Mouse (Mus musculus): Measurements from ENCODE around the gene Fads3.

Gene Fads3

DNA sequence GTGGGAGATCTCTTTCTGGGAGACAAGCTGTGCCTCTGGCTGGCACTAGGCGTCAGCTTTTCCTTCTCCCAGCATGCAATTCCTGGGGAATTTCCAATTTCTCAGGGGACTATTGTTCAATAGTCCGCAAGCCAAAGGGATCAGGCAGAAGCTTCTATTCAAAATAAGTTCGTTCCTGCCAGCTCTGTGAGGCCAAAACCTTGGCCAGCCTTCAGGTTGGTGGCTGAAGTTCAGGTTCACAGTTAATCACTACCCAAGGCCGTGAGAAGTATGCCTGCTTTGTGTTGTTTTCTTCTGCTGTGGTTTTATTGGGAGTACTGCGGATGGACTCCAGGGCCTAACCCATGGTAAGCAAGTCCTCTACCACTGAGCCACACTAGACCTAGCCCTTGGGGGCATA, 29.8 kb downstream of the Fads3 start:
- no peak for DNase-seq

DNA sequence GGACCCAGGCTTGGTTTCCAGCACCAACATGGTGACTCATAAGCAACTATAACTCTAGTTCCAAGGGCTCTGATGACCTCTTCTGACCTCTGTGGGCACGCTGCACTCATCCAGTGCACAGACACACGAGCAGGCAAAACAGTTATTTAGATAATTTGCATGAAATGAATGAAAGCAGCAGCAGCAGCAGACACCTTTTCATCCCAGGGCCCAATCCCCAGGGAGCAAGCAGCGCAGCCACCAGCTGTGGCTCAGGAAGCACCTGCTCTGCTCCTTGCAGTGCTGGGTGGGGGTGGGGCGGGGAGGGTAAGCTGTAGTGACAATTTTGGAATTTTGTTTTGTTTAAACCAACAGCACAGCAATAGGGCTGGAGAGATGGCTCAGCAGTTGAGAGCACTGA, 30.5 kb downstream of the Fads3 start:
- no peak for DNase-seq

DNA sequence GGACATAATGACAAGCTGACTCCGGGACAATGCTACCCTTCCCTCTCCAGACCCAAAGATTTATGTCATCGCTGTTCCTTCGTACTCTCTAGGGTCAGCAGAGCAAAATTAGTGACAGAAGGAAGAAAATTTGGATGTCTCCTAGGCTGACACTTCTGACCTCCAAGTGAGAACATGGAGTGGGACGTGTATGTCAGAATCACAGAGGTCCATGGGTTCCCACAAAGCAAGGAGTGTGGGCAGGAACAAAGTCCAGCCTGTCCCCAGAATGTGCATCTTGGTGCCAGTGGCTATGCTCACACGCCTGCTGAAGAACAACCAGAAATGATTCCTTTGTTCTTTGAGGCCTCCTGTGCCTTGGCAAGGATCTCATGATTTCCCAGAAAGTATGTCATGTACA, 31.8 kb downstream of the Fads3 start:
- no peak for DNase-seq

DNA sequence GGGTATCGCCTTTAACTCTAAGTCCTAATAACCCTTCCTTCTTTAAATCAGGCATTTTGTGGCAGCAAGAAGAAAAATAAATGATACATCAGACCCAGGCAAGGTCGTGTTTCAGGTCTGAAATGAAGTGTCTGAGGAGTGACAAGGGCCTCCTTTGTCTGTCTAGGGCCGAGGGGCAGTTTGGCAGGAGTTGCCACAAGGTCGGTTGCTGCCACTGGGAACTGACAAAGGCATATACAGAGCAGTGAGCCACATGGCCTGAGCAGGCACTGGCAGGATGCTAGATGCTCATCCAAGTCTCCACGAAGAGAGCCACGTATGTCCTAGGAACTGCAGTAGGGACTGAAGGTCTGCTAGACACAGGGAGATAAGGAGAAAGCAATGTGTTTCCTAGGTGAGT, 37.0 kb downstream of the Fads3 start:
- no peak for DNase-seq

DNA sequence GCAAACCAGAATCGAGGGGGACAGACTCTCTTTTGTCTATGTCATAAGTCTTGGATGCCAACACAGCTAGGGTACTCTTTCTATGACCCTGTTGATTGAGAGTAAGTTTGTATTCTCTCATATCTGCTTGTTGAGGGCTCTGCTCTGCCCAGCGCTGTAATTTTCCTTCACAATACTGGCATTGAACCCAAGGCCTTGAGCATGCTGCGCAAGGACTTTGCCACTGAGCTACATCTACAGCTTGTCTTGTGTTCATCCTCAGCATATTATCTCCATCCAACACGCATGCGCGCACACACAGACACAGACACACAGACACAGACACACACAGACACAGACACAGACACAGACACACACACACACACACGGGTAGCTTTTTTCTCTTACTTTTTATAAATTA, 39.0 kb downstream of the Fads3 start:
- no peak for DNase-seq

DNA sequence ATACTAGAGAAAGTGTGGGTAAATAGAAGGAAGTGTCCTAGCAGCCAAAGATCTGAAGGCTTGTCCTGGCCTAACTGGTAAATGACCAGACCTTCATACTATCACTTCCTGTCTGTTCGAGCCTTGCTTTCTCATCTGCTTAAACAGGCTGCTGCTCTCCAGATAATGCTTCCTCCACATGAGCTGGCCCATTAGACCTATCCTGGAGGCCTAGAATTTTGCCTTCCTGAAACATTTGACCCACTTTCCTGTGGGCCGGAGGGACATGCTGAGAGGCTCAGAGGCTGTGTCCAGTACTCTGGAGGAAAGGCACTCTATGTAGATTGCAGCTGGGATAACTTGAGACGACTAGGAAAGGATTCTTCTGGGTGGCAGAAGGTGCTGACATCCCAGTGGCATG, 40.7 kb downstream of the Fads3 start:
- no peak for DNase-seq

DNA sequence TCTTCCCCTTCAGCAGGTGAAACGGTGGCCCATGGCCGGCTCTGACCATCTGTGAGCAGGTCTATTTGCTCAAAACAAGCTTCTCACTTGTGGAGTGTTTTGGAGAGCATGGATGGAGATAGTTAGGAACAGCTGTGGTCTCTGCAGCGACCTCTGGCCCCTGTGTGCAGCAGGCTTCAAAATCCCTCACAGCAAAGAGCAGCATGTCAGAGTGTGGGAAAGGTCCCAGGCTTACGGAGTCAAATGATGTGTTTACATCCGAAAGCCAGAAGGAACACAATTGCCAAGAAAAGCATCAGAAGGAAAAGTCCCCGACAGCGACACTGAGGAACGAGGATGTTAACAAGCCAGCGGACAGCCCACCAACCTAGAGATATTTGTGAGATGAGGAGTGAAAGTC, 44.1 kb downstream of the Fads3 start:
- no peak for DNase-seq

DNA sequence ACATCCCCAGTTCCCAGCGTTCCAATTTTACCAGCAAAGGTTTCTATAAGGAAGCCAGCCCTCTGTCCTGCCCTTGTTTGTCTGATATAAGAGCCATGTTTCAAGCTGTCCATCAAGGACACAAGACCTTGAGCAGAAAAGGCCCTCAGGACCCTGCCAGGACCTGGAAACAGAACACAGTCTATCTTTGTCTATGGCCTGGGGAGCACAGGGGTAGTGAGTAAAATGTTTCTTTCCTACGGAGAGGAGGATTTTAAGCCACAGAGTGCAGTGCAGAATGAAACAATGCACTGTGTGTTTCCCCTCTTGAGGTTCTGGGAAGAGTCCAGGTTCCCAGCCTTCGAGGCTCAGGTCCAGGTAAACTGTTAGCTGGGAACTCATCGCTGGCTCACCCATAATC, 45.6 kb downstream of the Fads3 start:
- DNase-seq: no peak

DNA sequence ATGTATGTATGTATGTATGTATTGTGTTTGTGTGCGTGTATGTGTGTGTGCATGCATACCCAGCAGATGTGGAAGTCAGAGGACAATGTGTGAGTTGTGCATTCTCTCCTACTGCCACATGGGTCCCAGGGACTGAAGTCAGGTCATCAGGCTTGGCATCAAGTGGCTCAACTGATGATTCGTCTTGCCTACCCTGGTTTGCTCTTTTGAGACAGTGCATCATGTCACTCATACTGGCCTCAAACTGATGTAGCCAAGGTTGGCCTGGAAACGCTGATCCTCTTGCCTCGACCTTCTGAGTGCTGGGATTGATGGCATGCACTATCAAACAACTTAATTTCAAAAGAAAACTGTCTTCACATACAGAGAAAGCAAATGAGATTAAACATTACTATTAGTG, 52.5 kb downstream of the Fads3 start:
- DNase-seq: no peak

DNA sequence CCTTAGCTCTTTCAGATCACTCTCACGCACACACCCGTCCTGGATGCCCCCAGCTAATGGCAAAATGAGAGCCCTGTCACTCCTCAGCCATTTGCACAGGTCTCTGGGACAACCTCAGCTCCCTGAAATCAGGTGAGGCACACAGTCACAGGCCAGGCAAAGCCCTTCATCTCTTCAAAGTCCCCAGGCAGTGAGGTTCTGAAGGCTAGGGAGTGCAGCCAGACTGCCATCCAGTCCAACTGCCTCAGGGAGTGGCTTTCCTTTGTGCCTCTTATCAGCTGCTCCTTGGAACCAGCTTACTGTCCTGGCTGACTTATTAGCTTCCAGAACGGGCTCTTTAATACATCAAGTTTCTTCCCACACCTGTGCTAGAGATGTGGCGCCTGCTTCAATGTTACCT, 53.3 kb downstream of the Fads3 start:
- no peak for DNase-seq

DNA sequence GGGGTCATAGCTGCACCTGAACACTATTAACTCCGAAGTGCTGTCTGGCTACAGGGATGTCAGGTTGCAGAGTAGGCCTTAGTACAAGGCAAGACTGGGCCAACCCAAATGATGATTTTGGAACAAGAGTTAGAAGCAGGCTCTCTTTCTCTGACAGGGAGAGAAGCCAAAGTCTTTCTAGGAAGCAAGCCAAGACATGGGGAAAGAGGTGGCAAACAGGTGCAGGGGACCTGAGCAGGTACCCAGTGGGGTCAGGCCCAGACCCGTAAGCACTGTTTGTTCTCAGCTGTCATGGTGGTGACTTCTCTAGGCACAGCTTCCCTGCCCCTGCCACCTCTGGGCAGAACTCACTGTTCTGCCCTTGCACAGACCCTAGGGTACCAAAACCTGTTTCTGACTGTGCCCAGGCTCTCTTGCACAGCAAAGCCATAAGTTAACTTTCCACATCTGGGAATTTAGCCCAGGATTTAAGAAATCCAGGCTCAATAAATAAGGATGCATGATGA, 55.1 kb downstream of the Fads3 start:
- no peak for DNase-seq

DNA sequence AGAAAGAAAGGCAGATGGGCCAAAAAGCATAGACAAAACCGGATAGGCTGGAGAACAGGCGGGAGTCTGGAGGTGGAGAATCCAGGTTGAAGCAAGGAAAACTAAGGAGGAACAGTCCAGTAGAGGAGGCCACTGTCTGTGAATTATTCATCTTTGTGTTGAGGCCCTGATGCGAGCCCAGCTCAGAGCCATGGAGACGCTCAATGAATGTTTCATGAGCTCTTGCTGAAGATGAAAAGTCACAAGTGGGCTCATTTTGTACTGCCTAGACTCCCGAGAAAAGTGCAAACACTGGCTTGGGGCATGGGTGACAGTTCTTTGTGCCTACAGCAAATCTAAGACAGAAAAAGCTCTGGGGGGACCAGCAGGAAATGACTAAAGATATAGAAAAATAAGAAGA, 56.5 kb downstream of the Fads3 start:
- no peak for DNase-seq

DNA sequence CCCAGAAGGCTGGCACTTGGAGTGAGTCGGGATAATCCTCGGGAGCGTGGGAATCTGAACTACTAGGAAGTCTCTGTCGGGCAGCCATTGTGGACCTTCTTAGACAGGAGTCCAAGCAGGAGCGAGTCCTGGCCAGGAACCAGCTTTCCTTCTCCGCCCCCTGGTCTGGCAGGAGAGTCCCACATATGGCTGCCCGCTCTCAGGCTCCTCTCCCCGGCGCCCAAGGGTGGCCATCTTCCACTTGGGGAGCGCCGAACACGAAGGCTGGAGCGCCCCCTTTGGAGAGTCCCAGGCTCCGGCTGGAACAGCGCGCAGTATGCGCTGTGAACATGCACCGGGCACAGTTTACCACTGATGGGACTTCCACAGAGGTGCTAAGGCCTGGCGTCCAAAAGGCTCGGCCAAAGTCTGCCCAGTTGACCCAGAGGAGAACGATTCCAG, 59.3 kb downstream of the Fads3 start:
- DNase-seq: peak; percentile 87

DNA sequence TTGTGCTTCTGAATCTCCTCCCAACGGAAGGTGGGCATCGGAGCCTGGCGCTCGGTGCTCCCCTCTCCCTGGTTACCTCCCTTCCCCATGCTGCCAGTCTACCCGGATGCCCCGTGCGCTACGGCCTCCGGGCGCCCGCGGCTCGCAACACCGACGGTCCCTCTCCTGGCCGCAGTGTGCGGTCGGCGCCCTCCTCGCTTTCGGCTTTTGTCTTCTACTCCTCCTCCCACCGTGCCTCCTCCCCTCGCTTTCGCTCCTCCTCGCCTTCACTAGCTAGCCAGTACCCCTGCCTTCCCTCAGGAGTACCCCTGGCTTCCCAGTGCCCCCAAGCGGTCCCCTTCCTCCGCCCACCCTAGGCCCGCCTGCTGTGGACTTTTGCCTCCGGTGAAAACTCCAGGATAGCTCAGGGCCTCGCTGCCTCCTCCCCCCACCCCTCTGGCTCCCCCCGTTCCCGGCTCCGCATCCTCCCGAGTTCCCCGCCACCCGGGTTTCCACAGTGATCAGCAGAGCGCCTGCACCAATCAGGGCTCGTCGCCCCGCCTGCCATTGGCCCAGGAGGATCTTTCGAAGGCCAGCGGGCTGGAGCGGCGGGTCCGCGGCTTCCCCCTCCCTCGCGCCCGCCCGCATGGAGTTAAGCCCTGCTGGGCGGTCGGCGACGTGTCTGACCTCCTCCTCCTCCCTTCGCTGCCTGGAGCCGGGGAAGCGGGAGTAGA, 60.1 kb downstream of the Fads3 start, which contains the start of gene Fads2:
Gene Fads2, minus strand, starts transcription at position 406 of the 713 bp plus-strand sequence.
- DNase-seq: peak; percentile 91

DNA sequence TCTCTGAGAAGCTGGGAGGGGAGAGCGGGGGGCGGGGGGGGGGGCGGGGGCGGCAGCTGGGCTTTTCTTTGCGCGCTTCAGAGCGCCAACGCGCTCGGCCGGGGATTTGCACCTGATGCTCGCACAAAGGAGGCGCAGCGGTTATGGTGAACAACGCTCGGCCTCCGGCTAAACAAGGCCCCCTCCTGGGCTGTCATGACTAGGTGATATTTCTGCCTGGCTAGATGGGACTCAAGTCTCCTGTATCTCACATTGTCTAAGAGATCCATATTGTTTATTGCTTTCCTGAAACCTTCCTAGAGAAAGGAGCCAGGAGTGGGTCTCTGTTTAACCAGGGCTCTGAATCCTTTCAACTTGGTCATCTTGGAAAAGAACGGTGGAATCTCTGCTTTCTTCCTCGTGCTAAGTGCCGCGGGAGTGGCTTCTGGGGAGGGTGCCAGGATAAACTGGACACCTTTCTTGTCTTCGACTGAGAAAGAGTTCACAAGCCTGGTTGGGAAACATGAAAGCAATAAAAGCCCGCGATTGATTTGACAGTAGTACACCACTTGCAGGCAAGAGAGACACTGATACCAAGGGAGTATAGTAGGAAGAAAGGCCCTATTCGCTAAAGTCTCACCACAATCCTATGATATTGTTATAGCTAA, 60.8 kb downstream of the Fads3 start:
- no peak for DNase-seq

DNA sequence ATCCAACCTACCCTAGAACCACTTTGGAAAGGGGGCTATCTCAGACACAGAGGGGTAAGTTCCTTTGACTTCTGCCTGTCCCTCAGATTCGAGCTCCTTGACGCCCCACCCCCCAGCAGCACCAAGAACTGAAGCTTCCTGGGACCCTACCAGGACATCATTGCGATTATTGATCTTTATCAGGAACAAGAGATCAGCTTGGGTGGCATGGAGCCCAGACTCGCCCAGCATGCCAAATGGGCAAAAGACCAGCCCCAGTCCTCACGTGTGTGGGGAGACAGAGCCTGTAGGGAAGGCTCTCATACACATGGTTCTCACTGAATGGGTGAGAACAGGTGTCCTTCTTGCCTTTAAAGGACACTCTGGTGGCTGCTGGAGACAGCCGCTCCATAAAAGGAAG, 62.9 kb downstream of the Fads3 start:
- DNase-seq: no peak

DNA sequence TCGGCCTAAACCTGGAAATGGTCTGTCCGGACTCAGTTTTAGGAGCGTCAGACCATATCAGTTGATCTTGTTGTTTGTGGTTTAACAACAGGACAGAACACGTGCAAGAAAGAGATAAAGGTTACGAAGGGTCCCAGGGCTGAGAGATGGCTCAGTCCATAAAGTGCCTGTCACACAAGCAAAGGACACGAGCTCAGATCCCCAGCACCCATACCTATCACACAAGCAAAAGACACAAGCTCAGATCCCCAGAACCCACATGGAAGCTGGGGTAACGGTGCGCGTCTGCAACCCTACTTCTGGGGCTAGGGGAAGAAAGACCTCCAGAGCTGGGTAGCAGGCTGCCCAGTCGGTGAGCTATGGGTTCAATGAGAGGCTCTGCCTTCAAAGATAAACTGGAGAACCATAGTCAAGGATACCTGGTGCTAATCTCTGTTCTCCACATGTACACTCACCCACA, 63.7 kb downstream of the Fads3 start:
- DNase-seq: peak; percentile 39

DNA sequence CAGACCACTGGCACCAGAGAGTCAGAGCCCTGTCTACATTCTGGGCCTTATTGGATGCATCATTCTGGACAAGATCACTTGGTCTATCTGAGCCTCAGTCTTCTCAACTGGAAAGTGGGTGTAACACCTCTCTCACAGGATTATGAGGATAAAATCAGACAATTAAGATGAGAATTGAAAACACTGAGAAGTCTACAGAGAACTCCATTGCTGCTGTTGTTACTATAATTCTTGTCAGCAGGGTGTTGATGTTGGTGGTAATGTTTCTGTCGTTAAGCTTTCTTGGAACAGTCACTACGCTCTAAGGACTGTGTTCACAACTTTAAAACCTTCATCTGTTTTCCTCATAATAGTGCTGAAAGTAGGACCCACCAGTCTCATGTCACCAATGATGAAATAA, 65.3 kb downstream of the Fads3 start:
- DNase-seq: no peak

DNA sequence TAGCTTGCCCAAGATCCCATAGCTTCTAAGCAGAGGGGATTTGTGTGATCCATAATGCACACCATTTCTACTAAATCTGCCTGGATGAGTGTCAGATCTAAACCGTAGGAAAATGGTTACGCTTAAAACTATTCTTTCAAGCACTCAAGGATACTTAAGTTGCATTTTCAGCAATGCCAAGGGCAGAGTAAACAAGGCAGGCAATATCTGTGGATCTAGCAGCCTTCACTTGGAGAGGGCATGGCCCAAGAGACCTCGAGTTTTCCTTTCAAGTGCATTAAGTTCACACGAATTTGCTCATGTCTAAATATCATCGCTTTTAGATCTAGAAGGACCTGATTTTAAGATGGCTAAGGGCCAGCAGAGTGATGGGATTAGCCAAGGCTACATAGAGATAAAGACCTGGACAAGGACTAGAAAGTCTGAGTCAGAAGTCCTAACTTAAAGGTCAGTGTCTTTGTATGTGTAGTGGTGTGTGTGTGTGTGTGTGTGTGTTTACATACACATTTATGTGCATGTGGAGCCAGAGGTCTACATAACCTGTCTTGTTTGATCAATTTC, 65.8 kb downstream of the Fads3 start:
- DNase-seq: no peak

DNA sequence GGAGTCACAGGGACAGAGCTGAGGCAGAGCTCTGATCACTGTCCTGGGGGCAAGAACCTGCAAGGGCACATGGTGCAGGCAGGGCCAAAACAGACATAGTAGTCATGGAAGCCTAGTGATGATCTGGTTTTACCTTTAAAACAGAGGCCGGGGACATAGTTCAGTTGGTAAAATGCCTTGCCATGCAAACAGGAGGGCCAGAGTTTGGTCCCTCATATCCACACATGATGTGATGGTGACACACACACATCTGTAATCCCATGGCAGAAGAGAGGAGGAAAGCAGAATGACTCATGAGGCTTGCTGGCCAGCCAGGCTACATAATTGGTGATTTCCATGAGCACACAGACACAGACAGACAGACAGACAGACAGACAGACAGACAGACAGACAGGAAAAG, 66.8 kb downstream of the Fads3 start:
- no peak for DNase-seq

DNA sequence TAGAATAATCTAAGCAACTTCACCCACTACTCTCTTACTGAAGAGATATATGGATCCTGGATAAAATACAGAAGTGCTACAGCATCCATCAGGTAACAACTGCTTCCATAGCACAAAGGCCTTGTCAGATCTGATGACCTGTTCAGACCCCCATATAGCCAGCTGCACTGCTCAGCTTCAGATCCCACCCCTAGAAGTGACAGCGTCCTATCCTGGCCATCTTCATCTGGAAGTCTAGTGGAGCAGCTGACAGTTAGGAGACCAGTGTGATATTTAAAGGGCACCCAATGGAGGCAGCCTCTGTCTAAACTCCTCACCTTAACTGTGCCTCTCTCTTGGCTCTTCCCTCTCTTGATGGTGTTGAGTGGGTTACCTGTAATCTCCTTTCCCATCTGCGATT, 67.3 kb downstream of the Fads3 start:
- DNase-seq: no peak

Data from liver (tissue).